Mouse (Mus musculus) frontal cortex, adult 2 months (tissue): ENCODE results near the gene Yars2. TPM values are rescaled to one million over a fixed set of nuclear protein-coding genes. Genes with fewer than 3 reads are reported as not detected.

Experiments used
- polyA plus RNA-seq: library from polyadenylated mRNA; depleted of rRNA; stranded (reverse); fragments of >200 nt; gene quantifications from 2 replicates; pipeline ENCODE4 v1.2.3, GENCODE M21; 2012; rRNA removed

Yars2 gene
- polyA plus RNA-seq, 1 experiment: 18.7 TPM

Other genes with a start within 250 kb of the Yars2 start
- 1.8 and 2.8 TPM in 2 replicates for gene Pkp2, start 89.6 kb upstream of the Yars2 start, polyA plus RNA-seq
- gene Dnm1l, start 56.0 kb downstream of the Yars2 start, polyA plus RNA-seq: 99.6 and 108 TPM in 2 replicates